Mouse (Mus musculus) heart, postnatal 10 days (tissue): ENCODE data around the gene Ckap5. TPM values are rescaled to one million over a fixed set of nuclear protein-coding genes. Genes with fewer than 3 reads are reported as not detected.

Source experiments
- DNase-seq, 2 experiments: peaks; one replicate each; pipeline ENCODE4 v3.0.0; 2021
- intact Hi-C: fragments of 180-260 bp; cut with DNase I; formaldehyde crosslinking; loops from one replicate; pipeline ENCODE4 v1.15.1; 2025
- total RNA-seq, 2 experiments: library from RNA; stranded (reverse); gene quantifications; 2 replicates each; pipeline ENCODE4 v1.2.3; 2021

The Ckap5 gene
- total RNA-seq, 2 experiments from 2014 or later = 56.7 to 69.6 TPM

GRCm38 (mm10) chr2:91650360-91650995 is 123.9 kb downstream of the Ckap5 start:
- no peak for DNase-seq
- intact Hi-C loops = no loop called here

GRCm38 (mm10) chr2:91651458-91652258 is 125.1 kb downstream of the Ckap5 start:
- intact Hi-C loops = no loop called here
- no peak for DNase-seq

- no peak for DNase-seq
- intact Hi-C loops = no loop called here
These were observed 126.3 kb downstream of the Ckap5 start for GRCm38 (mm10) chr2:91652863-91653262.

GRCm38 (mm10) chr2:91655388-91655787 is 128.8 kb downstream of the Ckap5 start:
- intact Hi-C loops = no loop called here
- no peak for DNase-seq

GRCm38 (mm10) chr2:91655827-91656226 is 129.3 kb downstream of the Ckap5 start:
- intact Hi-C loops = no loop called here
- peak in 1 of 2 experiments; percentile 28 for DNase-seq

- intact Hi-C loops = no loop called here
- no peak for DNase-seq
These were observed 130.2 kb downstream of the Ckap5 start for GRCm38 (mm10) chr2:91656774-91657173.

GRCm38 (mm10) chr2:91659657-91660056 is 133.1 kb downstream of the Ckap5 start:
- DNase-seq = no peak
- intact Hi-C loops = no loop called here

GRCm38 (mm10) chr2:91660981-91661380 is 134.4 kb downstream of the Ckap5 start:
- DNase-seq = no peak
- intact Hi-C loops = no loop called here

GRCm38 (mm10) chr2:91664780-91665179 is 138.2 kb downstream of the Ckap5 start:
- intact Hi-C loops = no loop called here
- no peak for DNase-seq

GRCm38 (mm10) chr2:91666386-91666910 is 139.9 kb downstream of the Ckap5 start:
- DNase-seq = no peak
- intact Hi-C loops = no loop called here

- DNase-seq = no peak
- intact Hi-C loops = no loop called here
These were observed 141.2 kb downstream of the Ckap5 start for GRCm38 (mm10) chr2:91667747-91668146.

GRCm38 (mm10) chr2:91669326-91669725 is 142.8 kb downstream of the Ckap5 start:
- no peak for DNase-seq
- intact Hi-C loops = no loop called here

GRCm38 (mm10) chr2:91670038-91670437 is 143.5 kb downstream of the Ckap5 start:
- intact Hi-C loops = no loop called here

More at GRCm38 (mm10) chr2:91670038-91670437, 143.5 kb downstream of the Ckap5 start:
- no peak for DNase-seq

Other genes starting within 250 kb of the Ckap5 start
- gene 1110051M20Rik, start 82.1 kb upstream of the Ckap5 start, total RNA-seq = 10 to 100 TPM in 1 of 2 experiments, 1 to 10 TPM in 1; 9.5 to 12.9 TPM
- 10 to 100 TPM; 11.4 to 13.3 TPM for gene Lrp4, start 69.3 kb upstream of the Ckap5 start, total RNA-seq
- under 1 TPM in 1 of 2 experiments, not detected in 1; 0.12 TPM for gene F2, start 109.7 kb downstream of the Ckap5 start, total RNA-seq
- 10 to 100 TPM; 10.6 to 12.6 TPM for gene Zfp408, start 123.0 kb downstream of the Ckap5 start, total RNA-seq
- 10 to 100 TPM; 50.3 to 51.9 TPM for gene Arhgap1, start 123.1 kb downstream of the Ckap5 start, total RNA-seq
- gene Atg13, start 183.8 kb downstream of the Ckap5 start, total RNA-seq = 10 to 100 TPM; 37.5 to 39.7 TPM
- 1 to 10 TPM; 5.2 to 7.8 TPM for gene Harbi1, start 184.1 kb downstream of the Ckap5 start, total RNA-seq
- gene Ambra1, start 203.4 kb downstream of the Ckap5 start, total RNA-seq = 10 to 100 TPM; 21.9 to 22.7 TPM